Mouse (Mus musculus) embryonic facial prominence, embryonic 11.5 days (tissue): Measurements from ENCODE around the gene Mbnl2. TPM values are rescaled to one million over a fixed set of nuclear protein-coding genes. Genes with fewer than 3 reads are reported as not detected.
A peak's percentile ranks its signal among the peaks of the same experiment; 100 is the strongest.

Source experiments
- ATAC-seq: fragments of 200-750 bp; cut with Nextera tagmentation; replicated peaks from 2 replicates; pipeline ENCODE4 v1.8.0; 2017; ENCODE audit warnings: low read depth; ENCODE audit not compliant: insufficient number of reproducible peaks, low FRiP score, low TSS enrichment
- DNase-seq: peaks from one replicate; pipeline ENCODE4 v3.0.0-alpha.2; 2015; ENCODE audit warnings: low spot score
- H3K27ac ChIP-seq: fragments of 300-500 bp; sonication (generic); replicated peaks from 2 replicates; pipeline ENCODE4 v1.5.1; 2014; ENCODE audit warnings: mild to moderate bottlenecking, low read depth, low read length, control low read depth
- H3K27me3 ChIP-seq: fragments of 300-500 bp; sonication (generic); 2 replicates; pipeline ENCODE4 v1.6.1; 2014; ENCODE audit warnings: mild to moderate bottlenecking, low read length, moderate library complexity, mixed read lengths; ENCODE audit not compliant: control insufficient read depth, insufficient read depth
- H3K36me3 ChIP-seq: fragments of 300-500 bp; sonication (generic); replicated peaks from 2 replicates; pipeline ENCODE4 v1.6.1; 2014; ENCODE audit warnings: low read depth, mild to moderate bottlenecking, low read length, moderate library complexity, mixed read lengths; ENCODE audit not compliant: control insufficient read depth, insufficient read depth
- H3K4me1 ChIP-seq: fragments of 300-500 bp; sonication (generic); 2 replicates; pipeline ENCODE4 v1.6.1; 2014; ENCODE audit warnings: low read length, mixed read lengths; ENCODE audit not compliant: control insufficient read depth, insufficient read depth
- H3K4me2 ChIP-seq: fragments of 300-500 bp; sonication (generic); 2 replicates; pipeline ENCODE4 v1.6.1; 2014; ENCODE audit warnings: low read depth, mild to moderate bottlenecking, control low read depth, low read length, moderate library complexity
- H3K4me3 ChIP-seq: fragments of 300-500 bp; sonication (generic); 2 replicates; pipeline ENCODE4 v1.5.1; 2014; ENCODE audit warnings: low read depth, low read length, control low read depth
- H3K9ac ChIP-seq: fragments of 300-500 bp; sonication (generic); replicated peaks from 2 replicates; pipeline ENCODE4 v1.6.1; 2014; ENCODE audit warnings: mild to moderate bottlenecking, control low read depth, low read length
- H3K9me3 ChIP-seq: fragments of 300-500 bp; sonication (generic); replicated peaks from 2 replicates; pipeline ENCODE4 v1.6.1; 2016; ENCODE audit warnings: mild to moderate bottlenecking, low read length, inconsistent platforms, mixed read lengths; ENCODE audit not compliant: control insufficient read depth
- WGBS: fragments of 180-500 bp; shearing (Covaris S2); extraction: QIAGEN DNeasy Blood & Tissue Kit; methylation state at CpG from one replicate; pipeline ENCODE4 v1.1.7; 2014; 5-methylcytosine and 5-hydroxymethylcytosine counted together
- polyA plus RNA-seq: library from polyadenylated mRNA; unstranded; fragments of >200 nt; fragmentation: Nextera tagmentation; extraction: Ambion mirVana; gene quantifications from 2 replicates; pipeline ENCODE4 v1.2.1, GENCODE M21; 2014

The Mbnl2 gene
- polyA plus RNA-seq, 1 experiment from 2014 or later = 76.0 TPM

- ATAC-seq (no peak), DNase-seq (no peak)
- no peaks in the 10 kb centered on the region for H3K36me3 ChIP-seq
- WGBS = 45% methylated on average over 7 of the region's 7 CpGs
- H3K4me2 ChIP-seq = no peak overlapping the region
- H3K4me3 ChIP-seq = no peak overlapping the region
- no peaks in the 10 kb centered on the region for H3K9me3 ChIP-seq
- H3K9ac ChIP-seq = no peak overlapping the region
- H3K27me3 ChIP-seq = no peaks in the 10 kb centered on the region
- H3K27ac ChIP-seq = no peak overlapping the region
- no peaks in the 10 kb centered on the region; the same call in 1 of the 2 replicates for H3K4me1 ChIP-seq
These were observed 62.4 kb downstream of the Mbnl2 start for GRCm38 (mm10) chr14:120337731-120338462.

- no peak overlapping the region for H3K4me3 ChIP-seq
- no peak overlapping the region for H3K27ac ChIP-seq
- ATAC-seq (no peak), DNase-seq (no peak)
- no peaks in the 10 kb centered on the region for H3K27me3 ChIP-seq
- H3K4me1 ChIP-seq = no peaks in the 10 kb centered on the region; the same call in 1 of the 2 replicates
- H3K9ac ChIP-seq = no peak overlapping the region
- WGBS = 81% methylated on average over 3 of the region's 3 CpGs
- H3K36me3 ChIP-seq = no peaks in the 10 kb centered on the region
- no peaks in the 10 kb centered on the region for H3K9me3 ChIP-seq
- no peak overlapping the region for H3K4me2 ChIP-seq
These were observed 63.2 kb downstream of the Mbnl2 start for GRCm38 (mm10) chr14:120338706-120339105.

GRCm38 (mm10) chr14:120341912-120342311 lies 66.4 kb downstream of the Mbnl2 start:
- Histone ChIP-seq H3K27ac (no peak overlapping the region), H3K4me1 (no peaks in the 10 kb centered on the region), H3K36me3 (no peaks in the 10 kb centered on the region), H3K4me2 (no peak overlapping the region), H3K4me3 (no peak overlapping the region), H3K9me3 (no peaks in the 10 kb centered on the region), H3K9ac (no peak overlapping the region), H3K27me3 (no peaks in the 10 kb centered on the region)
- no peak for DNase-seq
- WGBS = 89% methylated on average over 6 of the region's 6 CpGs
- no peak for ATAC-seq

GRCm38 (mm10) chr14:120342321-120342720 lies 66.9 kb downstream of the Mbnl2 start:
- H3K9me3 ChIP-seq = no peaks in the 10 kb centered on the region
- no peaks in the 10 kb centered on the region for H3K4me1 ChIP-seq
- no peaks in the 10 kb centered on the region for H3K27me3 ChIP-seq
- no peak overlapping the region for H3K9ac ChIP-seq
- no peak for DNase-seq
- H3K4me3 ChIP-seq = no peak overlapping the region
- ATAC-seq = no peak
- H3K36me3 ChIP-seq = no peaks in the 10 kb centered on the region
- H3K4me2 ChIP-seq = no peak overlapping the region
- H3K27ac ChIP-seq = no peak overlapping the region
- WGBS = 89% methylated on average over 7 of the region's 7 CpGs

GRCm38 (mm10) chr14:120344641-120345040 lies 69.2 kb downstream of the Mbnl2 start:
- ATAC-seq (no peak), DNase-seq (no peak)
- Histone ChIP-seq H3K27ac (no peak overlapping the region), H3K9ac (no peak overlapping the region), H3K9me3 (no peaks in the 10 kb centered on the region), H3K4me2 (no peak overlapping the region), H3K4me1 (peaks cover 2% of the 10 kb centered on the region; the same call in 1 of the 2 replicates), H3K36me3 (no peaks in the 10 kb centered on the region), H3K27me3 (no peaks in the 10 kb centered on the region), H3K4me3 (no peak overlapping the region)
- 88% methylated on average over 4 of the region's 4 CpGs for WGBS

- H3K27ac ChIP-seq = no peak overlapping the region
- no peak overlapping the region for H3K4me2 ChIP-seq
- peaks cover 2% of the 10 kb centered on the region; the same call in 1 of the 2 replicates for H3K4me1 ChIP-seq
These were observed 72.2 kb downstream of the Mbnl2 start for GRCm38 (mm10) chr14:120347410-120348315.

GRCm38 (mm10) chr14:120349332-120349731 lies 73.9 kb downstream of the Mbnl2 start:
- no peaks in the 10 kb centered on the region for H3K27me3 ChIP-seq
- no peaks in the 10 kb centered on the region for H3K36me3 ChIP-seq
- no peak overlapping the region for H3K4me2 ChIP-seq
- no peak; the same call in 1 of the 2 replicates for ATAC-seq
- no peak overlapping the region for H3K4me3 ChIP-seq
- no peak overlapping the region for H3K27ac ChIP-seq
- H3K4me1 ChIP-seq = peaks cover 4% of the 10 kb centered on the region; the same call in 1 of the 2 replicates
- WGBS = 92% methylated on average over 4 of the region's 4 CpGs
- no peak for DNase-seq
- H3K9me3 ChIP-seq = no peaks in the 10 kb centered on the region
- no peak overlapping the region for H3K9ac ChIP-seq

More at GRCm38 (mm10) chr14:120347410-120348315, 72.2 kb downstream of the Mbnl2 start:
- no peaks in the 10 kb centered on the region for H3K36me3 ChIP-seq
- H3K27me3 ChIP-seq = no peaks in the 10 kb centered on the region
- ATAC-seq = no peak
- no peak overlapping the region for H3K9ac ChIP-seq
- H3K4me3 ChIP-seq = no peak overlapping the region
- H3K9me3 ChIP-seq = no peaks in the 10 kb centered on the region
- DNase-seq = peak; percentile 33
- 65% methylated on average over 11 of the region's 11 CpGs for WGBS
